Mouse (Mus musculus): Measurements from ENCODE around the gene Olfr812.
"Not testable (repeated sequence)": the region's sequence is repeated elsewhere in the genome, so short reads cannot be mapped to it uniquely, and the experiment has no call there.

The Olfr812 gene

DNA sequence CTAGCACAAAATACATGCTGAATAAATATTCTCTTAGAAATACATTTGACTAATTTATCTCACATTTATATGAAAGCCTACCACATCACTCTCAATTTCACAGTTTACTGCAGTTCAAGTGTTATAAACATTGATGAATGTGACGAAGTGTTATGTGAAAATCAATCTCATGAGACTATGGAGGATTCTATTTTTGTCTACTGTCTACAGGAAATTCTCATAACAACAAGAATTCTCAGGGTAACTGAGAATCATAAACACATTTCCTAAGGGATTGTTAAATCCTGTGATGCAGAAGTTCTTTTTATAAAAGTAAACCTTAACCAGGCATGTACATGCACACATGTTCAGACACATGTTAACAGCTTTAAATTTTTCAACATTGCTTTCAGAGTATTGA lies at the start of gene Olfr812:
Gene Olfr812, minus strand, starts transcription at position 101 of the 400 bp plus-strand sequence.
- no peak for DNase-seq (ENCODE audit: low spot score in 2 of 2)

DNA sequence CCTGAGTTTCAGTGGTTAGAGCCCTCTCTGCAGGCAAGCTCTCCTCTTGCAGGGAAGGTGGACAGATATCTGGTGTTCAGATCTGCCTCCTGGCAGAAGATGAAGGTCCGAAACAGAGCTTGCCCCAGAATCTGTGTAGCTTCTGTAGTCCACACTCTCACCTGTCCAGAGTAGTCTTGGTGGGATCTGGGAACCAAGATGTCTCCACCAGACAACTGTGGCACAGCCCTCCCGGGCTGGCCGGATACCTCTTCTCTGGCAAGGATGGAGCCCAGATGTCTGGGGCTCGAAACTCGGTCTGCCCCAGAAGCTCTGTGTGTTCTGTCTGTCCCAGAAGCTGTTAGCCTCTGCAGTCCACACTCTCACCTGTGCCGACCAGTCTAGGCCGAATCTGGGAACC lies 40.0 kb upstream of the Olfr812 start:
- no peak for DNase-seq (ENCODE audit: low spot score in 2 of 2)

DNA sequence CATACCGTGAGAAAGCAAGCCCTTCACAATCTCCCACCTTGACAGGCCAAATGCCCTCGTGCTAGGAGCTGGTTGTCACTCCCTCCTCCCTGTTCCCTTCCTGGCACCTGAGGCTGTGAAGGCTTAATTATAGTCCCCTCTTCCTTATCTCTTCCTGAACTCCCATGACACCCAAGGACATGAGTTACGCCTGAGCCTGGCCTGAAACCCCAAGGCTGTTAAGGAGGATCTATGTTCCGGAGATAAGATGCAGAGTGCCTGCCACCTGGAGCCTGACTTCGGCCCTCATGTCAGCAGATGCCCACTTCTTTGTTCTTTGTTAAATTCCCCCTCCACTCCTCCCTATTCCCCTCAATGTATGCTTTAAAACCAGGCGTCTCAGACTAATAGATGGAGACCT lies 39.6 kb upstream of the Olfr812 start:
- DNase-seq (ENCODE audit: low spot score in 2 of 2), result not testable (repeated sequence)

DNA sequence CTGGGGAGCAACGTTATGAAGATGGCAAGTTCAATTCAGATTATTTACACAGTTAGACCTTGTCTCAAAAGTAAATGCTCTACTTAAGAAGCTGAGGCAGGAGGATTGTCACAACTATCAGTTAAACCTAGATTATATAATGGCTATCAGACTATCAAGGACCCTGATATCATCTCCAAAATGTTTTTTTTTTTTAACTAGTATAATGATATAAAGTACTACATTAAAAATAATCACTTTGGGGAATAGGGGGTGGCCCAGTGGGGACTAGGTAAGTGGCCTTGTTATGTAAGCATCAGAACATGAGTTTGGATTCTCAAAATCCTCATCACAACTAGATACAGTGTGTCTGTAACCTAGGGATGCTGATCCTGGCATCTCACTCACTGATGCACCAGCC lies 33.9 kb upstream of the Olfr812 start, which contains the start of gene Olfr814:
Gene Olfr814, minus strand, starts transcription at position 101 of the 400 bp plus-strand sequence.
- DNase-seq (ENCODE audit: low spot score in 2 of 2), result not testable (repeated sequence)

DNA sequence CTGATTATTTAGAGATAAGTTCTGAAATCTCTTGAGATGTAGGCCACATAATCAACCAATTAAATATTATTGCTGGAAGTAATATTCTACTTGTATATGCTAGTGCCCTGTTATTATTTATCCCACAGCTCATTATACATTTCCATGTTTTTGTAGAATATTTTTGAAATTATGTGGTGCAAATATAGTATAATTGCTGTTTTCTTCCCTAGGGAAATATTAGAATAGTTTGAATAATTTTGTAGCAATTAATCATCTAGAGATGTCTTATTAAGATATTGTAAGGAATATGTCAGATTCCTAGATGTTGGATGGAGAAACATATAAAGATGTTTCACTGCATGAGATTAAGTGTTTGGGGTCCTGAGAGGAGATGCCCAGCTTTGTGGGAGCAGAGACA lies 9.2 kb upstream of the Olfr812 start, which contains the start of gene Olfr813:
Gene Olfr813, plus strand, starts transcription at position 301 of the 400 bp plus-strand sequence.
- DNase-seq (ENCODE audit: low spot score in 2 of 2), result no peak

DNA sequence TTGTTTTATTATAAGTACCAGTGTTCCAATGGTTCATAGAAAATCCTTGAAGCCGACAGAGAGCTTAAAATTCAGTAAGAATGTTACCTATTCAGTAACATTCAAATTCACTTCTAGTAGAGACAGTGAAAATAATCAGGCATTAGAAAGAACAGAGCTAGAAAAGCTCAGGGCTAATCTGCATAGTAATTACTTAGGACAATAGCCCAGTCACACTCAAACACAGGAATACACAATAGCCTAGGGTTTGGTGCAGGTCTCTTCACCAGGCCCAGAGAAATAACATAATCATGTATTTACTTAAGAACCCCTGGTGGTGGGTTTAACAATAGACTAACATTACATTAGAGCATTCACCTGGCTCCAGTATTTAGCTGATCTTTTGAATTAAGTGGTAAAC lies 1.4 kb upstream of the Olfr812 start:
- no peak for DNase-seq (ENCODE audit: low spot score in 2 of 2)

DNA sequence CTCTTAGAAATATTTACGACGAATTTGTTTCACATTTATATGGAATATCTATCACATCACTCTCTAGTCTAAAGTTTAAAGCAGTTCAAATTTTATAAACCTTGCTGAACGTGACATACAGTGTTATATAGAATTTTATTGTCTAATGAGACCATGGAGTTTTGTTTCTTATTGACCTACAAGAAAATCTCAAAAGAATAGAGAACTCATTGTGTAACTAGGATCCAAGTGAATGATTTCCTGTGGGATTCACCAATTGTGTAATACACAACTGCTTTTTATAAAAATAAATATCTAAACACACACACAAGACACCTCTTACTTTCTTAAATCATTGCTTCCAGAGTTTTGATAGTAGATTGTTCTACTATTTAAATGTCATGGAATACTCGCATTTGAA lies 41.6 kb downstream of the Olfr812 start, which contains the start of gene Olfr811:
Gene Olfr811, minus strand, starts transcription at position 101 of the 400 bp plus-strand sequence.
- DNase-seq (ENCODE audit: low spot score in 2 of 2), result no peak

DNA sequence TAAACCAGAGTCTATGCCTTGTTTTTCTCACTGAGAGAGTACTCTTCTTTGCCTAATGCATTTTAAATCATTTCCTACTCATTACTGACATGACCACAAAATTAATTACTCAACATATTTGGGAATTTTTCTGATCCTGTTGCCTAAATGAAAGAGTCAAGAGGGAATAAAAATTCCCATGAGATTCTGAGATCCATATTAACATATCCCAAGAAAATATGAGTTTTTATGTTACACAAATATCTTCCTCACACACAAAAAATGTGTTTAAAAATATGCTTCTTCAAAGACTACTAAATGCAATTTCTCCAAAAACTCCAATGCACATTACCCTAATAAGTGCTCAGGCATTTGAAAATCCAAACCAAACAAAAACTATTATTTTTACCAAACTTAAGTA lies 51.1 kb downstream of the Olfr812 start, which contains the start of gene Olfr810:
Gene Olfr810, minus strand, starts transcription at position 101 of the 400 bp plus-strand sequence.
- DNase-seq (ENCODE audit: low spot score in 2 of 2), result no peak

Measured in urinary bladder, postnatal 4 days (tissue).